Mouse (Mus musculus): ENCODE results near the gene Trpc1. TPM values are rescaled to one million over a fixed set of nuclear protein-coding genes. Genes with fewer than 3 reads are reported as not detected.

The Trpc1 gene
- 0.54 to 1.2 TPM (median 0.90 TPM) in 4 replicates for total RNA-seq (2023; ENCODE audit: inconsistent age)

GRCm38 (mm10) chr9:95750037-95750511, at the start of gene Trpc1:
Gene Trpc1 (minus strand): TSS chr9:95750375.

Other genes starting within 250 kb of the Trpc1 start
- 102 to 113 TPM (median 105 TPM) in 4 replicates for gene U2surp, start 238.4 kb downstream of the Trpc1 start, total RNA-seq (2023; ENCODE audit: inconsistent age)
- gene Paqr9, start 190.7 kb downstream of the Trpc1 start, total RNA-seq (2023; ENCODE audit: inconsistent age), result 0.12 to 0.51 TPM (median 0.34 TPM) in 4 replicates
- 0.12 to 0.54 TPM (median 0.29 TPM) in 3 of 4 replicates, not detected in the other for gene Pcolce2, start 112.8 kb downstream of the Trpc1 start, total RNA-seq (2023; ENCODE audit: inconsistent age)
- gene Pls1, start 94.9 kb upstream of the Trpc1 start, total RNA-seq (2023; ENCODE audit: inconsistent age), result 0.48 to 1.4 TPM (median 1.1 TPM) in 4 replicates
- gene Atr, start 107.2 kb upstream of the Trpc1 start, total RNA-seq (2023; ENCODE audit: inconsistent age), result 29.9 to 34.0 TPM (median 32.3 TPM) in 4 replicates
- gene Xrn1, start 204.4 kb upstream of the Trpc1 start, total RNA-seq (2023; ENCODE audit: inconsistent age), result 48.4 to 60.2 TPM (median 53.1 TPM) in 4 replicates